Mouse (Mus musculus): Measurements from ENCODE around the gene Gja3. TPM values are rescaled to one million over a fixed set of nuclear protein-coding genes. Genes with fewer than 3 reads are reported as not detected.

Gja3 gene
- polyA plus RNA-seq (2011; ENCODE audit: insufficient read depth, insufficient read length, low read depth, missing spikeins): 0.21 and 0.24 TPM in 2 replicates

GRCm38 (mm10) chr14:57057563-57058321 lies at the start of gene Gja3:
TSS of gene Gja3 (minus strand) at chr14:57058100.
- H3K9me3 ChIP-seq (replicated peaks; ENCODE audit: control insufficient read depth, insufficient read depth, low read length, poor library complexity, severe bottlenecking): no peaks in the 10 kb centered on the region
- no peak within 1 kb of the TSS for H3K27ac ChIP-seq (ENCODE audit: insufficient read depth, low read length)
- no peaks in the 10 kb centered on the region for H3K4me1 ChIP-seq (ENCODE audit: control insufficient read depth, insufficient read depth, low read length)
- H3K27me3 ChIP-seq (ENCODE audit: control insufficient read depth, insufficient read depth, low read length, poor library complexity, severe bottlenecking): peaks cover 16% of the 10 kb centered on the region
- no peaks in the 10 kb centered on the region for H3K36me3 ChIP-seq (ENCODE audit: control insufficient read depth, insufficient read depth, low read length, poor library complexity, severe bottlenecking)
- TF ChIP-seq POLR2A (IDR thresholded peaks at IDR 0.05; ENCODE audit: insufficient read depth, low read length) (no peak), EP300 (IDR thresholded peaks at IDR 0.05; ENCODE audit: insufficient read depth, low read depth, low read length) (no peak), CTCF (IDR thresholded peaks at IDR 0.05; ENCODE audit: low read depth, low read length) (no peak)
- peak within 1 kb of the TSS; percentile 42; the same call in 1 of the 2 replicates for H3K9ac ChIP-seq (ENCODE audit: low read depth, poor library complexity, severe bottlenecking)
- H3K4me3 ChIP-seq (ENCODE audit: low read depth, low read length): peak within 1 kb of the TSS; percentile 45

- Histone ChIP-seq H3K9ac (ENCODE audit: low read depth, poor library complexity, severe bottlenecking) (no peak overlapping the region), H3K36me3 (ENCODE audit: control insufficient read depth, insufficient read depth, low read length, poor library complexity, severe bottlenecking) (no peaks in the 10 kb centered on the region), H3K27ac (ENCODE audit: insufficient read depth, low read length) (no peak overlapping the region), H3K27me3 (ENCODE audit: control insufficient read depth, insufficient read depth, low read length, poor library complexity, severe bottlenecking) (peaks cover 9% of the 10 kb centered on the region; the same call in 1 of the 2 replicates), H3K4me3 (ENCODE audit: low read depth, low read length) (no peak overlapping the region), H3K4me1 (ENCODE audit: control insufficient read depth, insufficient read depth, low read length) (no peaks in the 10 kb centered on the region), H3K9me3 (replicated peaks; ENCODE audit: control insufficient read depth, insufficient read depth, low read length, poor library complexity, severe bottlenecking) (no peaks in the 10 kb centered on the region)
- TF ChIP-seq EP300 (IDR thresholded peaks at IDR 0.05; ENCODE audit: insufficient read depth, low read depth, low read length) (no peak), CTCF (IDR thresholded peaks at IDR 0.05; ENCODE audit: low read depth, low read length) (no peak), POLR2A (IDR thresholded peaks at IDR 0.05; ENCODE audit: insufficient read depth, low read length) (no peak)
These were observed 49.2 kb upstream of the Gja3 start for GRCm38 (mm10) chr14:57107091-57107490.

- Histone ChIP-seq H3K36me3 (ENCODE audit: control insufficient read depth, insufficient read depth, low read length, poor library complexity, severe bottlenecking) (no peaks in the 10 kb centered on the region), H3K9me3 (replicated peaks; ENCODE audit: control insufficient read depth, insufficient read depth, low read length, poor library complexity, severe bottlenecking) (no peaks in the 10 kb centered on the region), H3K27ac (ENCODE audit: insufficient read depth, low read length) (no peak overlapping the region), H3K4me1 (ENCODE audit: control insufficient read depth, insufficient read depth, low read length) (no peaks in the 10 kb centered on the region), H3K9ac (ENCODE audit: low read depth, poor library complexity, severe bottlenecking) (no peak overlapping the region), H3K4me3 (ENCODE audit: low read depth, low read length) (no peak overlapping the region), H3K27me3 (ENCODE audit: control insufficient read depth, insufficient read depth, low read length, poor library complexity, severe bottlenecking) (peaks cover 9% of the 10 kb centered on the region; the same call in 1 of the 2 replicates)
- TF ChIP-seq EP300 (IDR thresholded peaks at IDR 0.05; ENCODE audit: insufficient read depth, low read depth, low read length): no peak
- TF ChIP-seq POLR2A (IDR thresholded peaks at IDR 0.05; ENCODE audit: insufficient read depth, low read length): no peak
- no peak for TF ChIP-seq CTCF (IDR thresholded peaks at IDR 0.05; ENCODE audit: low read depth, low read length)
These were observed 47.8 kb upstream of the Gja3 start for GRCm38 (mm10) chr14:57105721-57106120.

- no peak overlapping the region for H3K27ac ChIP-seq (ENCODE audit: insufficient read depth, low read length)
- H3K4me3 ChIP-seq (ENCODE audit: low read depth, low read length): no peak overlapping the region; the same call in 1 of the 2 replicates
- no peak overlapping the region for H3K9ac ChIP-seq (ENCODE audit: low read depth, poor library complexity, severe bottlenecking)
- no peak for TF ChIP-seq CTCF (IDR thresholded peaks at IDR 0.05; ENCODE audit: low read depth, low read length)
- no peak for TF ChIP-seq POLR2A (IDR thresholded peaks at IDR 0.05; ENCODE audit: insufficient read depth, low read length)
- no peak for TF ChIP-seq EP300 (IDR thresholded peaks at IDR 0.05; ENCODE audit: insufficient read depth, low read depth, low read length)
- H3K9me3 ChIP-seq (replicated peaks; ENCODE audit: control insufficient read depth, insufficient read depth, low read length, poor library complexity, severe bottlenecking): no peaks in the 10 kb centered on the region
- no peaks in the 10 kb centered on the region for H3K36me3 ChIP-seq (ENCODE audit: control insufficient read depth, insufficient read depth, low read length, poor library complexity, severe bottlenecking)
- no peaks in the 10 kb centered on the region for H3K4me1 ChIP-seq (ENCODE audit: control insufficient read depth, insufficient read depth, low read length)
- peaks cover 9% of the 10 kb centered on the region; the same call in 1 of the 2 replicates for H3K27me3 ChIP-seq (ENCODE audit: control insufficient read depth, insufficient read depth, low read length, poor library complexity, severe bottlenecking)
These were observed 47.2 kb upstream of the Gja3 start for GRCm38 (mm10) chr14:57105111-57105510.

DNA sequence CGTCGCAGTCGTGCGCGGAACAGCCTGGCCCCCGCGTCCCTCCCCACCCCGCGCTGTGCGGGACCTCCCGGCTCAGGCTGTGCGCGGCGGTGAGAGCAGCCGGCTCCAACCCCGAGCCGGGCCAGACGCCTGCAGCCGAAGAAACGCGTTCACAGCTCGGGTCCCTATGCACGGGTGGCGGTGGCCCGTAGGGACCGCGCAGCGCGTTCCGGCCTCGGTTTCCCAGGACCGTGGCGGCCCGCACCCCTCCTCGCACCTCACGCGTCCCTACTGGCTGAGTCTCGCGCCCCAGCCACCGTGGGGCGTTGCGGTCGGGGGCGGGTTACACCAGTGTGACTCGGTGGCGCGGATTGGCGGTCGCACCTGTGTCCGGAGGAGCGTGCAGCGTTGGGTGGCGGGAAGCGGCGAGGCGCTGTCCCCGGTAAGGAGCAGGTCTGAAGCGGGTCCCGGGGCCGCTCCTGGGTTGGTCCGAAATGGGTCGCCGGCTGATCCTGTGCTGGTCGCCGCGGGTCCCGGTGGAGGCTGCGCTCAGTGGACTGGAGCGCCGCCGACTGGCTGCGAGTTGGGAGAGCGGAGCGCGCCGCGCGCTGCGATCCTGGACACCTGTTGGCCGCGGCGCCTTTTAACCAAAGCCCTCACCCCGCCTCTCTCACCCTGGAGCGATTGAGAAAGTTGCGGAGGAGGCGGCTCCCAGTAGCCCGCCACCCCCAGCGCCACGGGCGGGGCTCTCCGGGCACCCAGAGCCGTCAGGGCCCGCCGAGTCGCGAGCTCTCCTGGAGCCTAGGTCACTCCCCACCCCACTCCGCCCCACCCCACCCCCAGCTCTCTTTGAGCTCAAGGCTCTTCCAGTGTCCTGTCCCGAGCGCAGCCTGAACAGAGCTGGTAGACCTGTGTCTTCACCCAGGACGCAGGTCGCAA lies 46.5 kb upstream of the Gja3 start, which contains the start of gene Gjb2:
Gjb2 (minus strand) TSS at position 597 of the 918 bp plus-strand sequence.
- H3K9me3 ChIP-seq (replicated peaks; ENCODE audit: control insufficient read depth, insufficient read depth, low read length, poor library complexity, severe bottlenecking): no peaks in the 10 kb centered on the region
- peak within 1 kb of the TSS; percentile 61 for H3K4me3 ChIP-seq (ENCODE audit: low read depth, low read length)
- H3K9ac ChIP-seq (ENCODE audit: low read depth, poor library complexity, severe bottlenecking): peak within 1 kb of the TSS; percentile 39
- TF ChIP-seq EP300 (IDR thresholded peaks at IDR 0.05; ENCODE audit: insufficient read depth, low read depth, low read length) (no peak), POLR2A (IDR thresholded peaks at IDR 0.05; ENCODE audit: insufficient read depth, low read length) (no peak), CTCF (IDR thresholded peaks at IDR 0.05; ENCODE audit: low read depth, low read length) (peak; percentile 20)
- no peak within 1 kb of the TSS for H3K27ac ChIP-seq (ENCODE audit: insufficient read depth, low read length)
- no peaks in the 10 kb centered on the region for H3K4me1 ChIP-seq (ENCODE audit: control insufficient read depth, insufficient read depth, low read length)
- H3K27me3 ChIP-seq (ENCODE audit: control insufficient read depth, insufficient read depth, low read length, poor library complexity, severe bottlenecking): peaks cover 9% of the 10 kb centered on the region; the same call in 1 of the 2 replicates
- no peaks in the 10 kb centered on the region for H3K36me3 ChIP-seq (ENCODE audit: control insufficient read depth, insufficient read depth, low read length, poor library complexity, severe bottlenecking)

Measured in ES-Bruce4 (cell line).